Mouse (Mus musculus): ENCODE data around the gene Tmem208. TPM values are rescaled to one million over a fixed set of nuclear protein-coding genes. Genes with fewer than 3 reads are reported as not detected.
A peak's percentile ranks its signal among the peaks of the same experiment; 100 is the strongest.

Tmem208 gene
- polyA plus RNA-seq, 1 experiment from 2014 or later: 141 TPM

DNA sequence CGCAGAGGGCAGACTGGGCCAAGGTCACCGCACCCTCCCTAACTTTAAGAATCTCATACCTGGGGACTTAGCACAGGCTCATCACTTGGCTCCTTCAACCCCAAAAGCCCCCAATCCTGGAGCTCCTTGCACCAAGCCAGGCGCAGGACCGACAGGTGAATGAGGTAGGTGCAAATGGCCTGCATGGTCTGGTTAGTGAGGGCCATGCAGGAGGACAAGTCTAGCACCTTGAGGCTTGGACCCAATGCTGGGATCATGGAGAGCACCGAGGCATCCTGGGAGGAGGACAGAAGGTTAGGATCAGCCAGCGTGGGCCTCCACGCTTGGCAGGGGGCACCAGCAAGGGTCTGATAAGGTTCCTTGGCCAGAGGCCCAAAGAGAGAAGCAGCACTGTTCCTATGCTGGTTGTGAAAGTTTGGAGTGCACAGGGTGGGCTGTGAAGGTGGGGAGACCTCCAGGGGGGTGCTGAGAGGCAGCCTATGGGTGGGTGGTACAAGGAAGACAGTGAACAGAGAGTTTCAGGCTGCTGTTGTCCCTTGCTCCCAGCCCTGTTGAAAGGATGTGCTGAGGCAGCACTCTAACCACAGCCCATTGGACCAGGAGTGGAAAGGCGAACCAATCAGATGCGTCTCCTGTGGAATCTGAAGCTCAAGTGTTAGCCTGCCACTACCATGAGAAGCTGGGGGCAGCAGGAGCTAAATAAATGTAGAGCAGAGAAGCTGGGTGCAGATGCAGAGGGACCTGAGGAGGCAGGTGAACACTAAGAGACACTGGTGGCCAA is 12.3 kb upstream of the Tmem208 start:
- H3K27ac ChIP-seq (ENCODE audit: low read length): no peak overlapping the region
- H3K36me3 ChIP-seq (ENCODE audit: insufficient read depth, low read length): peaks cover 15% of the 10 kb centered on the region
- no peaks in the 10 kb centered on the region for H3K9me3 ChIP-seq (ENCODE audit: low read length)
- no peak for TF ChIP-seq EP300 (IDR thresholded peaks at IDR 0.05)
- TF ChIP-seq CTCF (IDR thresholded peaks at IDR 0.05): no peak
- WGBS: 82% methylated on average over 9 of the region's 9 CpGs
- H3K4me1 ChIP-seq (ENCODE audit: insufficient read depth, low read depth, low read length): no peaks in the 10 kb centered on the region; the same call in 1 of the 2 replicates
- H3K4me2 ChIP-seq (replicated peaks; ENCODE audit: low read depth, low read length): no peak overlapping the region
- ATAC-seq: no peak
- H3K4me3 ChIP-seq (ENCODE audit: low read depth, low read length): no peak overlapping the region
- no peak for DNase-seq (ENCODE audit: low spot score)
- H3K27me3 ChIP-seq (replicated peaks; ENCODE audit: insufficient read depth, low read length): no peaks in the 10 kb centered on the region
- H3K9ac ChIP-seq (replicated peaks; ENCODE audit: low read depth): no peak overlapping the region

DNA sequence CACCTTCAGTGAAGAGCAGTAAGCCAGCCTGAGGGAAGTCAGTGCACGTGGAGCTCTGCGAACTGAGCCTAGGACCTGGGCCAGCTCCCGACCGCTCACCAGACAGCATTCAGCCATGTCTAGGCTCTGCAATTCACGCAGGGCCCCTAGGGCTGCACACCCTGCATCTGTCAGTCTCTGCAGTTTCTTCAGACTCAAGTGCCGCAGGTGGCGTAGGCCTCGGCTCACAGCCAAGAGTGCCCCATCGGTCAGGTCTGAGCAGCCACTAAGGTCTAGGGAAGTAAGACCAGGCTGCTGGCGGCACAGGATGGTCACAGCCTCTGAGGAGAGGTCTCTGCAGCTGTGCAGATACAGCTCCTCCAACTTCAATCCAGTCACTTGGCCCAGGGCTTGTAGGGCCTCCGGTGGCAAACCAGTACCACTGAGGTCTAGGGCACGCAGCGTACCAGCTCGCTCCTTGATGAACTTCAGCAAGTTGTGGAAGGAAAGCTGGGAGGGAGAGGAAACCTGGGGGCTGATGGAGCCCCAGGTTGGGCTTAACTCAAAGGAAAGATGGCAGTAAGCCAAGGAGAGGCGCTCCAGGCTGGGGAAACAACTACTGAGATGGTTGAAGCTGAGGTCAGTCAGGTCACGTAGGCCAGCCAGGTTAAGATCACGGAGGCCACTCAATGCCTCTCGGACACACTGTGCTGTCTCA is 10.9 kb upstream of the Tmem208 start:
- no peak overlapping the region for H3K9ac ChIP-seq (replicated peaks; ENCODE audit: low read depth)
- no peak overlapping the region for H3K4me2 ChIP-seq (replicated peaks; ENCODE audit: low read depth, low read length)
- H3K27ac ChIP-seq (ENCODE audit: low read length): no peak overlapping the region
- no peaks in the 10 kb centered on the region for H3K9me3 ChIP-seq (ENCODE audit: low read length)
- TF ChIP-seq EP300 (IDR thresholded peaks at IDR 0.05) (no peak), CTCF (IDR thresholded peaks at IDR 0.05) (no peak)
- H3K4me1 ChIP-seq (ENCODE audit: insufficient read depth, low read depth, low read length): no peaks in the 10 kb centered on the region; the same call in 1 of the 2 replicates
- 76% methylated on average over 18 of the region's 18 CpGs for WGBS
- peaks cover 11% of the 10 kb centered on the region; the same call in 1 of the 2 replicates for H3K36me3 ChIP-seq (ENCODE audit: insufficient read depth, low read length)
- ATAC-seq: no peak
- H3K27me3 ChIP-seq (replicated peaks; ENCODE audit: insufficient read depth, low read length): no peaks in the 10 kb centered on the region
- DNase-seq (ENCODE audit: low spot score): no peak
- H3K4me3 ChIP-seq (ENCODE audit: low read depth, low read length): no peak overlapping the region

- 47% methylated on average over 4 of the region's 4 CpGs for WGBS
- H3K36me3 ChIP-seq (ENCODE audit: insufficient read depth, low read length): peaks cover 5% of the 10 kb centered on the region; the same call in 1 of the 2 replicates
- H3K9ac ChIP-seq (replicated peaks; ENCODE audit: low read depth): no peak overlapping the region
- no peaks in the 10 kb centered on the region for H3K27me3 ChIP-seq (replicated peaks; ENCODE audit: insufficient read depth, low read length)
- H3K4me2 ChIP-seq (replicated peaks; ENCODE audit: low read depth, low read length): no peak overlapping the region
- peak; percentile 91 for DNase-seq (ENCODE audit: low spot score)
- H3K27ac ChIP-seq (ENCODE audit: low read length): peak overlapping the region; percentile 78
- no peaks in the 10 kb centered on the region; the same call in 1 of the 2 replicates for H3K4me1 ChIP-seq (ENCODE audit: insufficient read depth, low read depth, low read length)
- peak; percentile 89 for ATAC-seq
- TF ChIP-seq CTCF (IDR thresholded peaks at IDR 0.05): no peak
- peak; percentile 17; the same call in 1 of the 2 replicates for TF ChIP-seq EP300 (IDR thresholded peaks at IDR 0.05)
- H3K4me3 ChIP-seq (ENCODE audit: low read depth, low read length): no peak overlapping the region
- no peaks in the 10 kb centered on the region for H3K9me3 ChIP-seq (ENCODE audit: low read length)
These were observed 8.2 kb upstream of the Tmem208 start for GRCm38 (mm10) chr8:105317941-105318340.

GRCm38 (mm10) chr8:105318662-105319190 is 7.4 kb upstream of the Tmem208 start:
- Histone ChIP-seq H3K4me1 (ENCODE audit: insufficient read depth, low read depth, low read length) (no peaks in the 10 kb centered on the region; the same call in 1 of the 2 replicates), H3K9me3 (ENCODE audit: low read length) (no peaks in the 10 kb centered on the region), H3K27ac (ENCODE audit: low read length) (peak overlapping the region; percentile 78), H3K36me3 (ENCODE audit: insufficient read depth, low read length) (no peaks in the 10 kb centered on the region; the same call in 1 of the 2 replicates), H3K9ac (replicated peaks; ENCODE audit: low read depth) (no peak overlapping the region), H3K4me3 (ENCODE audit: low read depth, low read length) (no peak overlapping the region), H3K4me2 (replicated peaks; ENCODE audit: low read depth, low read length) (no peak overlapping the region), H3K27me3 (replicated peaks; ENCODE audit: insufficient read depth, low read length) (no peaks in the 10 kb centered on the region)
- peak; percentile 85 for DNase-seq (ENCODE audit: low spot score)
- WGBS: 57% methylated on average over 11 of the region's 11 CpGs
- peak; percentile 77 for ATAC-seq
- TF ChIP-seq EP300 (IDR thresholded peaks at IDR 0.05) (no peak), CTCF (IDR thresholded peaks at IDR 0.05) (no peak)

DNA sequence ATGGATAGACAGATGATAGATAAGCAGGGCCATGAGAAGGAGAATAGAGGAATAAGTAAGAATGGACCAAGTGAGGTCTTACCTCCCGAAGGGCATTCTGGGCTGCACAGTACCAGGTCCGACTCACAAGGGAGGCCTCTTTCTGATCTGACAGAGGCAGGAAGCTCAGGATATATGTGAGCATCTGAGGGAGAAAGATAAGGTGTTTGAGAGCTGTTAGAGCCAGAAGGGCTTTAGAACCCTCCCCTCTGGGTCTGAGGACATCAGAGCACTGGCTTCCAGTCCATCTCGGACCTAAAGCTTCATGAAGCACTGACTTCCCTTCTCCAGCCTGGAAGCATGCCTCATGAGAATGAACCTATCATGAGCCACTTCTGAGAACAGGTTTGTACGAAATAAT is 3.0 kb upstream of the Tmem208 start:
- 85% methylated on average over 4 of the region's 4 CpGs for WGBS
- H3K27ac ChIP-seq (ENCODE audit: low read length): no peak overlapping the region
- H3K4me2 ChIP-seq (replicated peaks; ENCODE audit: low read depth, low read length): no peak overlapping the region
- H3K9ac ChIP-seq (replicated peaks; ENCODE audit: low read depth): no peak overlapping the region
- H3K36me3 ChIP-seq (ENCODE audit: insufficient read depth, low read length): no peaks in the 10 kb centered on the region
- peaks cover 8% of the 10 kb centered on the region; the same call in 1 of the 2 replicates for H3K4me1 ChIP-seq (ENCODE audit: insufficient read depth, low read depth, low read length)
- H3K4me3 ChIP-seq (ENCODE audit: low read depth, low read length): no peak overlapping the region
- no peaks in the 10 kb centered on the region for H3K27me3 ChIP-seq (replicated peaks; ENCODE audit: insufficient read depth, low read length)
- no peak for DNase-seq (ENCODE audit: low spot score)
- no peak for ATAC-seq
- H3K9me3 ChIP-seq (ENCODE audit: low read length): no peaks in the 10 kb centered on the region
- TF ChIP-seq CTCF (IDR thresholded peaks at IDR 0.05) (no peak), EP300 (IDR thresholded peaks at IDR 0.05) (no peak)

DNA sequence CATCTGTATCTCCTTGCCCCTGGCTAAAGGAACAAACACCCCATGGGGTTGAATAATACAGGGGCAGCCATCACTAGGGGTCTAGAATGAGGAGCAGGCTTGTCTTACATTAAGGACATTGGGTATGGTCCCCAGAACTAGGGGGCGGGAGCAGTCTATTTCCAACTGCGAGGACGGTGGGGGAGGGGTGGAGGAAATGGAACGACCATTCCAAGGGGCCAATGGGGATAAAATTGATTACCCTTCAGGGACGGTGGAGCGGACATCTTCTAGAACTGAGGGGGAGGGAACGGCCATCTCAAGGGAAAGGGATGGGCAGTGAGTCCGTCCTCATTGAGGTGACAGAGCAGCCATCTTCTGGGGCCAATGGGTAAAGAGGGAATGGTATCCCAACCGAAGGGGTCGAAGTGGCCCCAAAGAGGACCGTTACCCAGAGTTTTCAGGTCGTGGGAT is 487 bp upstream of the Tmem208 start:
- no peak for DNase-seq (ENCODE audit: low spot score)
- H3K36me3 ChIP-seq (ENCODE audit: insufficient read depth, low read length): peaks cover 24% of the 10 kb centered on the region
- under 1% methylated on average over 12 of the region's 12 CpGs for WGBS
- peak; percentile 19 for ATAC-seq
- no peaks in the 10 kb centered on the region for H3K27me3 ChIP-seq (replicated peaks; ENCODE audit: insufficient read depth, low read length)
- H3K4me3 ChIP-seq (ENCODE audit: low read depth, low read length): peak overlapping the region; percentile 82
- H3K27ac ChIP-seq (ENCODE audit: low read length): peak overlapping the region; percentile 80
- peak overlapping the region; percentile 79 for H3K4me2 ChIP-seq (replicated peaks; ENCODE audit: low read depth, low read length)
- peaks cover 8% of the 10 kb centered on the region; the same call in 1 of the 2 replicates for H3K4me1 ChIP-seq (ENCODE audit: insufficient read depth, low read depth, low read length)
- no peaks in the 10 kb centered on the region for H3K9me3 ChIP-seq (ENCODE audit: low read length)
- H3K9ac ChIP-seq (replicated peaks; ENCODE audit: low read depth): peak overlapping the region; percentile 84
- TF ChIP-seq CTCF (IDR thresholded peaks at IDR 0.05) (no peak), EP300 (IDR thresholded peaks at IDR 0.05) (no peak)
